Mouse (Mus musculus) brain, embryonic 14.5 days (tissue): Measurements from ENCODE around the gene Kdm2a.

ENCODE experiments used
- CTCF ChIP-seq: fragments of 200-500 bp; IDR thresholded peaks from 2 replicates; pipeline ENCODE4 v1.5.1; 2012; ENCODE audit warnings: inconsistent platforms, mild to moderate bottlenecking, moderate library complexity, borderline replicate concordance; ENCODE audit not compliant: insufficient read depth, insufficient read length; ENCODE audit errors: extremely low read depth
- POLR2A ChIP-seq: fragments of 200-500 bp; IDR thresholded peaks from 2 replicates; pipeline ENCODE4 v1.6.1; 2012; ENCODE audit warnings: mild to moderate bottlenecking, inconsistent platforms, borderline replicate concordance; ENCODE audit not compliant: poor library complexity, insufficient read depth, insufficient read length, severe bottlenecking; ENCODE audit errors: extremely low read depth

- TF ChIP-seq CTCF (no peak), POLR2A (no peak)
Measured at GRCm38 (mm10) chr19:4301735-4302651, 96.1 kb downstream of the Kdm2a start.
